Mouse (Mus musculus): ENCODE data around the gene Bag2. TPM values are rescaled to one million over a fixed set of nuclear protein-coding genes. Genes with fewer than 3 reads are reported as not detected.

The Bag2 gene
- polyA plus RNA-seq, 1 experiment: 5.6 TPM

- Histone ChIP-seq H3K4me3 (ENCODE audit: low read depth, low read length) (no peak overlapping the region), H3K27ac (ENCODE audit: insufficient read depth, low read depth, low read length) (no peak overlapping the region)
These were observed 23.5 kb downstream of the Bag2 start for GRCm38 (mm10) chr1:33734001-33734685.

GRCm38 (mm10) chr1:33733044-33733443, 24.6 kb downstream of the Bag2 start:
- TF ChIP-seq POLR2A (IDR thresholded peaks at IDR 0.05; ENCODE audit: low read depth, low read length): no peak
- TF ChIP-seq CTCF (IDR thresholded peaks at IDR 0.05; ENCODE audit: extremely low read depth, insufficient read length, insufficient replicate concordance, low read depth, low read length): no peak
- WGBS: 82% methylated on average over 9 of the region's 9 CpGs
- no peaks in the 10 kb centered on the region for H3K4me1 ChIP-seq (ENCODE audit: control insufficient read depth, insufficient read depth, insufficient read length, low read length)
- no peaks in the 10 kb centered on the region for H3K27me3 ChIP-seq (ENCODE audit: control insufficient read depth, insufficient read depth, low read length)
- H3K27ac ChIP-seq (ENCODE audit: insufficient read depth, low read depth, low read length): no peak overlapping the region
- H3K36me3 ChIP-seq (ENCODE audit: control insufficient read depth, insufficient read depth, low read length): peaks cover 3% of the 10 kb centered on the region; the same call in 1 of the 2 replicates
- H3K4me3 ChIP-seq (ENCODE audit: low read depth, low read length): no peak overlapping the region

More at GRCm38 (mm10) chr1:33734001-33734685, 23.5 kb downstream of the Bag2 start:
- peaks cover 3% of the 10 kb centered on the region; the same call in 1 of the 2 replicates for H3K36me3 ChIP-seq (ENCODE audit: control insufficient read depth, insufficient read depth, low read length)
- TF ChIP-seq CTCF (IDR thresholded peaks at IDR 0.05; ENCODE audit: extremely low read depth, insufficient read length, insufficient replicate concordance, low read depth, low read length) (no peak), POLR2A (IDR thresholded peaks at IDR 0.05; ENCODE audit: low read depth, low read length) (no peak)
- H3K27me3 ChIP-seq (ENCODE audit: control insufficient read depth, insufficient read depth, low read length): no peaks in the 10 kb centered on the region
- 63% methylated on average over 5 of the region's 5 CpGs for WGBS
- H3K4me1 ChIP-seq (ENCODE audit: control insufficient read depth, insufficient read depth, insufficient read length, low read length): no peaks in the 10 kb centered on the region

GRCm38 (mm10) chr1:33725086-33725485, 32.5 kb downstream of the Bag2 start:
- Histone ChIP-seq H3K27ac (ENCODE audit: insufficient read depth, low read depth, low read length) (no peak overlapping the region), H3K4me1 (ENCODE audit: control insufficient read depth, insufficient read depth, insufficient read length, low read length) (peaks cover 2% of the 10 kb centered on the region; the same call in 1 of the 2 replicates), H3K36me3 (ENCODE audit: control insufficient read depth, insufficient read depth, low read length) (peaks cover 7% of the 10 kb centered on the region; the same call in 1 of the 2 replicates), H3K4me3 (ENCODE audit: low read depth, low read length) (no peak overlapping the region), H3K27me3 (ENCODE audit: control insufficient read depth, insufficient read depth, low read length) (no peaks in the 10 kb centered on the region)
- whole genome bisulfite sequencing: 89% methylated on average over 5 of the region's 5 CpGs
- TF ChIP-seq CTCF (IDR thresholded peaks at IDR 0.05; ENCODE audit: extremely low read depth, insufficient read length, insufficient replicate concordance, low read depth, low read length) (no peak), POLR2A (IDR thresholded peaks at IDR 0.05; ENCODE audit: low read depth, low read length) (no peak)

GRCm38 (mm10) chr1:33724516-33724915, 33.1 kb downstream of the Bag2 start:
- no peak overlapping the region for H3K4me3 ChIP-seq (ENCODE audit: low read depth, low read length)
- TF ChIP-seq CTCF (IDR thresholded peaks at IDR 0.05; ENCODE audit: extremely low read depth, insufficient read length, insufficient replicate concordance, low read depth, low read length) (no peak), POLR2A (IDR thresholded peaks at IDR 0.05; ENCODE audit: low read depth, low read length) (no peak)
- no peak overlapping the region for H3K27ac ChIP-seq (ENCODE audit: insufficient read depth, low read depth, low read length)
- H3K36me3 ChIP-seq (ENCODE audit: control insufficient read depth, insufficient read depth, low read length): peaks cover 7% of the 10 kb centered on the region; the same call in 1 of the 2 replicates
- H3K27me3 ChIP-seq (ENCODE audit: control insufficient read depth, insufficient read depth, low read length): no peaks in the 10 kb centered on the region
- peaks cover 2% of the 10 kb centered on the region; the same call in 1 of the 2 replicates for H3K4me1 ChIP-seq (ENCODE audit: control insufficient read depth, insufficient read depth, insufficient read length, low read length)
- whole genome bisulfite sequencing: 82% methylated on average over 6 of the region's 6 CpGs

GRCm38 (mm10) chr1:33721020-33721419, 36.6 kb downstream of the Bag2 start:
- H3K4me3 ChIP-seq (ENCODE audit: low read depth, low read length): no peak overlapping the region
- peaks cover 6% of the 10 kb centered on the region; the same call in 1 of the 2 replicates for H3K36me3 ChIP-seq (ENCODE audit: control insufficient read depth, insufficient read depth, low read length)
- no peaks in the 10 kb centered on the region for H3K27me3 ChIP-seq (ENCODE audit: control insufficient read depth, insufficient read depth, low read length)
- H3K27ac ChIP-seq (ENCODE audit: insufficient read depth, low read depth, low read length): no peak overlapping the region
- TF ChIP-seq CTCF (IDR thresholded peaks at IDR 0.05; ENCODE audit: extremely low read depth, insufficient read length, insufficient replicate concordance, low read depth, low read length) (no peak), POLR2A (IDR thresholded peaks at IDR 0.05; ENCODE audit: low read depth, low read length) (no peak)
- WGBS: 91% methylated on average over 7 of the region's 7 CpGs
- H3K4me1 ChIP-seq (ENCODE audit: control insufficient read depth, insufficient read depth, insufficient read length, low read length): peaks cover 2% of the 10 kb centered on the region; the same call in 1 of the 2 replicates

- under 1% methylated on average over 41 of the region's 41 CpGs for WGBS
- Histone ChIP-seq H3K36me3 (ENCODE audit: control insufficient read depth, insufficient read depth, low read length) (peaks cover 6% of the 10 kb centered on the region; the same call in 1 of the 2 replicates), H3K4me3 (ENCODE audit: low read depth, low read length) (peak overlapping the region; percentile 89), H3K4me1 (ENCODE audit: control insufficient read depth, insufficient read depth, insufficient read length, low read length) (peaks cover 2% of the 10 kb centered on the region; the same call in 1 of the 2 replicates), H3K27me3 (ENCODE audit: control insufficient read depth, insufficient read depth, low read length) (no peaks in the 10 kb centered on the region), H3K27ac (ENCODE audit: insufficient read depth, low read depth, low read length) (peak overlapping the region; percentile 19; the same call in 1 of the 2 replicates)
- no peak for TF ChIP-seq POLR2A (IDR thresholded peaks at IDR 0.05; ENCODE audit: low read depth, low read length)
- no peak for TF ChIP-seq CTCF (IDR thresholded peaks at IDR 0.05; ENCODE audit: extremely low read depth, insufficient read length, insufficient replicate concordance, low read depth, low read length)
These were observed 37.4 kb downstream of the Bag2 start for GRCm38 (mm10) chr1:33720231-33720630.

- no peaks in the 10 kb centered on the region for H3K27me3 ChIP-seq (ENCODE audit: control insufficient read depth, insufficient read depth, low read length)
- H3K36me3 ChIP-seq (ENCODE audit: control insufficient read depth, insufficient read depth, low read length): peaks cover 6% of the 10 kb centered on the region; the same call in 1 of the 2 replicates
- peaks cover 2% of the 10 kb centered on the region; the same call in 1 of the 2 replicates for H3K4me1 ChIP-seq (ENCODE audit: control insufficient read depth, insufficient read depth, insufficient read length, low read length)
- peak within 1 kb of the TSS; percentile 89 for H3K4me3 ChIP-seq (ENCODE audit: low read depth, low read length)
- under 1% methylated on average over 54 of the region's 54 CpGs for WGBS
- TF ChIP-seq CTCF (IDR thresholded peaks at IDR 0.05; ENCODE audit: extremely low read depth, insufficient read length, insufficient replicate concordance, low read depth, low read length) (no peak), POLR2A (IDR thresholded peaks at IDR 0.05; ENCODE audit: low read depth, low read length) (no peak; the same call in 1 of the 2 replicates)
- peak within 1 kb of the TSS; percentile 19; the same call in 1 of the 2 replicates for H3K27ac ChIP-seq (ENCODE audit: insufficient read depth, low read depth, low read length)
These were observed 37.8 kb downstream of the Bag2 start, which contains the start of gene Rab23 for GRCm38 (mm10) chr1:33719733-33720225. Gene Rab23 (plus strand): TSS chr1:33719887.
